Mouse (Mus musculus) cortical plate, adult 2 months (tissue): Measurements from ENCODE around the gene Igf2bp2.

Experiments
- CTCF ChIP-seq: fragments of 200-500 bp; IDR thresholded peaks from 2 replicates; pipeline ENCODE4 v1.5.1; 2011; ENCODE audit warnings: mild to moderate bottlenecking, control low read depth, low read length; ENCODE audit not compliant: insufficient read depth; ENCODE audit errors: extremely low read depth
- POLR2A ChIP-seq: fragments of 200-500 bp; IDR thresholded peaks from 2 replicates; pipeline ENCODE4 v1.6.1; 2011; ENCODE audit warnings: mild to moderate bottlenecking, low read length, control low read depth; ENCODE audit not compliant: insufficient read depth; ENCODE audit errors: extremely low read depth

GRCm38 (mm10) chr16:22139821-22140220, 23.3 kb downstream of the Igf2bp2 start:
- TF ChIP-seq CTCF (no peak), POLR2A (no peak)
